Mouse (Mus musculus): ENCODE results near the gene Iars.

The Iars gene

GRCm38 (mm10) chr13:49681351-49682232 lies at the start of gene Iars:
TSS of gene Iars (plus strand) at chr13:49682100.
- DNase-seq (ENCODE audit: low spot score in 2 of 2): peak; percentile 100

DNA sequence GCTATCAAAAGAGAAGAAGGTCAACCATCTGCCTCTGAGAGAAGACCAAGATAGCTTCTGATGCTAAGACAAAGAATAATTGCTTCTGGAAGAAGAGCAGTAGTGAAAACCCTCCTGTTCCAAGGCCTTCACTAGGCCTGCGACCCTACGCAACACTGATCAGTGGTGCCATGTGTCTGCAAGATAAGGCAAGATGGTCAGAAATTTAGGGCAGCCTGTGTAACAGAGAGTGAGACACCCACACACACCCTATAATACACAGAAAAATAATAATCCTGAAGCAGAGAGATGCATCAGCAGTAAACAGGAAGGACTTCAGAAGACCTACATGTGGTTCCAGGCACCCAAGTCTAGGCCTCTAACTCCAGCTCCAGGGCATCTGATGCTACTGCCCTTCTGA lies 41.9 kb upstream of the Iars start:
- DNase-seq (ENCODE audit: low spot score in 2 of 2): no peak

- no peak for DNase-seq (ENCODE audit: low spot score in 2 of 2)
Observed at GRCm38 (mm10) chr13:49642650-49643049, 39.2 kb upstream of the Iars start.

DNA sequence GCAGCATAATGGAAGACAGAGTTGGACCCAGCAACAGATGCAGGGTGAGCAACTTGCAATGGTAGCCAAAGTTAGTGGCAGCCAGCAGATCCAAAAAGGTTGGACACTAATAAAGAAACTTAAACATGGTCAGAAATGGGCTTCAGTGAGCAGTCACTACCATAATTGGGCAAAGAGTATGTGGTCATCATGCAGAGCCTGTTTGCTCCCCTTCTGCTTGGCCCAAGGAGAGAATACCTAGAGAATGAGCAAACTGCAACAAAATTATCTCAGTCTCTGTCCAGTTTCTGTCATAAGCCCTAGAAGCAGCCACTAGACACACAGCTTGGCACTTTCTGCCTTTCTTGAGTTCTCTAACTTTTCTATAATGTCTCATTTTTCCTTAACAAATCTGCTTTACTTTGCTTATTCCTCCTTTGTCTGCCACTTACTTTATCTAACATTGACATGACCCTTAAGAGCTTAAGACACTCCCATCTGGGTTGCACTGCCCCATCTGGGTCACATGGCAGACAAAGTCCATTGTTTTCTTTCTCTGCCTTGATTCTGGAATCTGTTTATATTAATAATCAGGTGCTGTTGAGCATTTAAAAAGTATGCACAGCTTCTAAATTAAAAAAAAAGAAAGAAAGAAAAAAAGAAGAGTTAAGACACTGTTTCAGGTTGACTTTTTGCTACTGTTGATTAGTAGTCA lies 38.1 kb upstream of the Iars start:
- no peak for DNase-seq (ENCODE audit: low spot score in 2 of 2)

GRCm38 (mm10) chr13:49644731-49645529 lies 37.0 kb upstream of the Iars start:
- DNase-seq (ENCODE audit: low spot score in 2 of 2): peak; percentile 12 to 29

DNA sequence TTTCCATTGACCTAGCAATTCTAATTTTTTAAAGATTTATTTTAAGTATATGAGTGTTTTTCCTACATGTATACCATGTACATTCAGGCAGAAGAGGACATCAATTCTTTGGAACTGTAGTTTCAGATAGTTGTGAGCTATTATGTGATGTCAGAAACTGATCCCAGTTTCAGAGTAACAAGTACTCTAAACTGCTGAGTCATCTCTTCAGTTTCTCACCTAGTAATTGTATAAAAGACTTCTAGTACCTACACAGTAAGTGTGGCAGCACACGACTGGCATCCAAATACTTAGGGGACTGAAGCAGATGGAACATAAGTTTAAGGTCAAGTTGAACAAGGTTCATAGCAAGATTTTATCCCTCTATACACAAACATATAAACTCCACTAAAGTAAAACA lies 35.9 kb upstream of the Iars start:
- DNase-seq (ENCODE audit: low spot score in 2 of 2): no peak

- no peak for DNase-seq (ENCODE audit: low spot score in 2 of 2)
Observed at GRCm38 (mm10) chr13:49651136-49651535, 30.8 kb upstream of the Iars start.

DNA sequence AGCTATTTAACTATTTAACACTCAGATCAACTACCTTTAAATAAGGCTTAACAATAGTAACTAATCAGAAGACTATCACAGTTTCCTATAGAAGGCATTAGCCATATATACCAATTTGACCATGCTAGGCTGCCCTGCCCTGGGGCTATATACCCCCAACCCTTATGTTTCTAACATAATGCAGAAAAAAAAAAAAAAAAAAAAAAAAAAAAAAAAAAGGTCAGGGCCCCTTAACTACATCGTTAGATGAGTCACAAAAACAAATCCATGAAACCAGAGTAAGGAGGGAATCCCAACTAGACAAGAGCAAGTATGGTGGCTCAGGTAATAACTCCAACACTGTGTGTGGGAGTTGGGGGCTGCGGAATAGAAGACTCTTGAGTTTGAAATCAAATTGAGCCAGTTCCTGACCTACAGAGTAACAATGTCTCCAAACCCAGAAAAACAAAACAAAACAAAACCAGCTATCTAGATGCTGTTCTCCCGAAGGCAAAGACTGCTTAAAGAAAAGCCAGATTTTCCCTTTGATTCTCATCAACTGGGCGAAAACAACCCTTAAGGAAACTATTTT lies 30.0 kb upstream of the Iars start:
- no peak for DNase-seq (ENCODE audit: low spot score in 2 of 2)

GRCm38 (mm10) chr13:49652481-49653179 lies 29.3 kb upstream of the Iars start, which contains the start of the genes Cenpp and Nol8:
TSS of gene Cenpp (minus strand) at chr13:49652785.
TSS of gene Nol8 (plus strand) at chr13:49653078.
- DNase-seq (ENCODE audit: low spot score in 2 of 2): peak; percentile 99 to 100

DNA sequence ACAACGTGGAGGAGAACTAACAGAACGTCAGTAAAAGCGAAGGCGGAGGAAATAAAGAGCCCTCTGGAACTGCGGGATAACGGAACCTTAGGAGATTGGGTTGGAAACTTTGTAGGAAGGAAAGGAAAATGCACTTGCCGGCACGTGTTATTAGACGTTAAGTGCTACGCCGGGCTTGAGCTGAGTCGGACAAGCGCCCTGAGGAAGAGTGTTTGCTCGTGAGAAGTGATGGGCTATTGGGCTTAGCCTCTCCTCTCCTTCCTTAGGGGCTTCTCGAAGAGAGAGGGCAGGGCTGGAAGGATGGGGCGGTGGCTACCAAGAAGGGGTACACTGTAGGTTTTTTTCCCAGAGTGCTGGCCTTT lies 28.7 kb upstream of the Iars start:
- DNase-seq (ENCODE audit: low spot score in 2 of 2): no peak

DNA sequence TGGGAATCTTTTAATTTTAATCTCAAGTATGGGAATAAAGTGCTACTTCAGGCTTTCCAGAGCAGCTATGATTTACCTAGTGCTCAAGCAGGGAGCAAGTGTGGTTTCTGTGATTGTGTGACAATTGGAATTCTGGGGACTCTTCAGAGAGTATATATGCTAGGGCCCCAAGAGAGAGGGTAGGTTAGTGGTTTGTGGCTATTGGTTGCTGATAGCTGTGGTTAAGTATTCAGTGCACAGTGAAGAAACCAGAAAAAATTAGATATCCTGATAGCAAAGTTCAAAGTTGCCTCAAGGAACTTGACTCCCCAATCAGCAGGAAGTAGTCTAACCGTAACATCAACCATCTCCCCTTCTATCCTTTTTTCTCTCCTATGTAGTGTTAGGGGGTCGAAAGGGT lies 4.1 kb upstream of the Iars start:
- no peak for DNase-seq (ENCODE audit: low spot score in 2 of 2)

DNA sequence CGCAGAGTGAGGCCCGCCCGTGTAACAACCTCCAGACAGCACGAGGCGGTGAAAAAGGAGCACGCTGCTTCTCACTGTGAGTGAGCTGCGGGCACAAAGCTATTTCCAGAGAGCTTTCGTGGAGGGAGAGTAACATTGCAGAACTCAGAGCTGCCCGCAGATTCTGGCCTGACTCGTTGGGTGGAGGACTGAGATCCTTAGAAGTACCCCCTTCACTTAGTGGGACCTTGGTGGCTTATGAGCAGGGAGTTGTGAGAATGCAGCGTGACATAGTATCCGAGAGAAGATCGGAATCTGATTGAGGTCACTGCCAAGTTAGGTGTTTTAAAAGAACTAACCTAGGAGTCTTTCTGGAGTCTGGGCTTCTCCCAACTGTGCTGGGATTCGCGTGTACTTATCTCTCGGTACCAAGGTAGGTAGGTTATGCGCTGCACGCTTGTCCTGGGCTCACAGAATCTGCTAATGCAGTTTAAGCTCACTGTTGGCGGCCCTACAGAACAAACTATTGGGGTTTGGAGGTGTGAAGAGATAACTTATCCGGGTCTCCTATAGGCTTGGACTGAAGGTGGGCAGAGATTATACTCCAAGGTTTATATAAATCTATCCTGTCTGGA lies 440 bp downstream of the Iars start:
- DNase-seq (ENCODE audit: low spot score in 2 of 2): no peak

GRCm38 (mm10) chr13:49684266-49684665 lies 2.4 kb downstream of the Iars start:
- DNase-seq (ENCODE audit: low spot score in 2 of 2): no peak

- DNase-seq (ENCODE audit: low spot score in 2 of 2): no peak
Observed at GRCm38 (mm10) chr13:49691056-49691455, 9.2 kb downstream of the Iars start.

- DNase-seq (ENCODE audit: low spot score in 2 of 2): no peak
Observed at GRCm38 (mm10) chr13:49703216-49703779, 21.4 kb downstream of the Iars start.

- DNase-seq (ENCODE audit: low spot score in 2 of 2): no peak
Observed at GRCm38 (mm10) chr13:49706032-49706690, 24.3 kb downstream of the Iars start.

- DNase-seq (ENCODE audit: low spot score in 2 of 2): no peak
Observed at GRCm38 (mm10) chr13:49708311-49708710, 26.4 kb downstream of the Iars start.

DNA sequence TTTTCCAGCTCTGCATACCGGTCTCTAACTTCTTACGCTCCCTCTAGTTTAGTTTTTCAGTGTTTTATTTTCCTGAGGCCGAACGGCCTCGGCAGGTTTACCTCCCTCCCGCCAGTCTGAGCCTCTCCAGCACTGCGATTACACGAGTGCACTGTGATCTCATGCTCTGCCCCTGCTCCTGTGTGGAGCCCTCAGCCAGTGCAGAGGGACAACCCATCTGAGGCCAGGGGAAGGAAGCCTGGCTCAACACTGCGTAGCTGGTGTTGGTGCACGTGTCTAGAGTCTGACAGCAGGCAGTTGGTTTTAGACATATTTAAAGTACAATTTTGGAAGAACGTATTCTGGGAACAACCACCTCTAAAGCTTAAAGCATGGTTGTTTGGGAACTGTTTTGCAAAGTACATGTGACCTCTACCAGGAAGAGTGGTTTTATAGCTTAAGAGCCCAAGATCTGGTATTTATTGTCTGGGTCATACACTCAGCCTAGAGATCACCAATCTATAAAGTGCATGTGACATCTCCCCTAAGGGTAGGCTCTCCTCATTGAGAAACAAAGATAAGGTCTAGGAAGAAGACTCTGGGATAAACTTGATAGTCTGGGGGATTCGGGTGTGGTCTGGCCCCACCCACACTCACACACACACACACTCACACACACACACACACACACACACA lies 30.3 kb downstream of the Iars start:
- DNase-seq (ENCODE audit: low spot score in 2 of 2): no peak

GRCm38 (mm10) chr13:49719310-49719709 lies 37.4 kb downstream of the Iars start:
- no peak for DNase-seq (ENCODE audit: low spot score in 2 of 2)

Data from right cerebral cortex, adult 2 months (tissue).